Mouse (Mus musculus): ENCODE results near the gene Cul9.

Cul9 gene

GRCm38 (mm10) chr17:46553469-46553868 lies 7.3 kb upstream of the Cul9 start:
- DNase-seq (ENCODE audit: low spot score in 2 of 2): no peak

- peak in 1 of 2 experiments; percentile 30 for DNase-seq (ENCODE audit: low spot score in 2 of 2)
Observed at GRCm38 (mm10) chr17:46552841-46553423, 6.7 kb upstream of the Cul9 start.

GRCm38 (mm10) chr17:46552151-46552550 lies 6.0 kb upstream of the Cul9 start:
- DNase-seq (ENCODE audit: low spot score in 2 of 2): no peak

- DNase-seq (ENCODE audit: low spot score in 2 of 2): no peak
Observed at GRCm38 (mm10) chr17:46551369-46551768, 5.2 kb upstream of the Cul9 start.

GRCm38 (mm10) chr17:46550904-46551303 lies 4.7 kb upstream of the Cul9 start:
- no peak for DNase-seq (ENCODE audit: low spot score in 2 of 2)

GRCm38 (mm10) chr17:46549642-46550041 lies 3.5 kb upstream of the Cul9 start:
- DNase-seq (ENCODE audit: low spot score in 2 of 2): no peak

- DNase-seq (ENCODE audit: low spot score in 2 of 2): peak in 1 of 2 experiments; percentile 43
Observed at GRCm38 (mm10) chr17:46549193-46549592, 3.0 kb upstream of the Cul9 start.

- DNase-seq (ENCODE audit: low spot score in 2 of 2): no peak
Observed at GRCm38 (mm10) chr17:46548741-46549140, 2.6 kb upstream of the Cul9 start.

GRCm38 (mm10) chr17:46547923-46548322 lies 1.7 kb upstream of the Cul9 start:
- no peak for DNase-seq (ENCODE audit: low spot score in 2 of 2)

GRCm38 (mm10) chr17:46546995-46547394 lies 807 bp upstream of the Cul9 start:
- DNase-seq (ENCODE audit: low spot score in 2 of 2): no peak

- DNase-seq (ENCODE audit: low spot score in 2 of 2): no peak
Observed at GRCm38 (mm10) chr17:46546591-46546990, 403 bp upstream of the Cul9 start.

GRCm38 (mm10) chr17:46543661-46544060 lies 2.5 kb downstream of the Cul9 start:
- DNase-seq (ENCODE audit: low spot score in 2 of 2): no peak

- DNase-seq (ENCODE audit: low spot score in 2 of 2): peak; percentile 49 to 63
Observed at GRCm38 (mm10) chr17:46525579-46526307, 20.4 kb downstream of the Cul9 start.

- no peak for DNase-seq (ENCODE audit: low spot score in 2 of 2)
Observed at GRCm38 (mm10) chr17:46525065-46525464, 21.1 kb downstream of the Cul9 start.

GRCm38 (mm10) chr17:46521963-46522668 lies 24.1 kb downstream of the Cul9 start:
- no peak for DNase-seq (ENCODE audit: low spot score in 2 of 2)

GRCm38 (mm10) chr17:46521174-46521573 lies 25.0 kb downstream of the Cul9 start:
- no peak for DNase-seq (ENCODE audit: low spot score in 2 of 2)

GRCm38 (mm10) chr17:46520385-46520979 lies 25.7 kb downstream of the Cul9 start:
- no peak for DNase-seq (ENCODE audit: low spot score in 2 of 2)

GRCm38 (mm10) chr17:46519971-46520370 lies 26.2 kb downstream of the Cul9 start:
- DNase-seq (ENCODE audit: low spot score in 2 of 2): no peak

- DNase-seq (ENCODE audit: low spot score in 2 of 2): no peak
Observed at GRCm38 (mm10) chr17:46513329-46513728, 32.9 kb downstream of the Cul9 start.

GRCm38 (mm10) chr17:46511059-46511710 lies 35.0 kb downstream of the Cul9 start:
- DNase-seq (ENCODE audit: low spot score in 2 of 2): no peak

- no peak for DNase-seq (ENCODE audit: low spot score in 2 of 2)
Observed at GRCm38 (mm10) chr17:46505617-46506016, 40.6 kb downstream of the Cul9 start.

All from spleen, postnatal 14 days (tissue).